Mouse (Mus musculus): ENCODE data around the gene Cnot4.

DNA sequence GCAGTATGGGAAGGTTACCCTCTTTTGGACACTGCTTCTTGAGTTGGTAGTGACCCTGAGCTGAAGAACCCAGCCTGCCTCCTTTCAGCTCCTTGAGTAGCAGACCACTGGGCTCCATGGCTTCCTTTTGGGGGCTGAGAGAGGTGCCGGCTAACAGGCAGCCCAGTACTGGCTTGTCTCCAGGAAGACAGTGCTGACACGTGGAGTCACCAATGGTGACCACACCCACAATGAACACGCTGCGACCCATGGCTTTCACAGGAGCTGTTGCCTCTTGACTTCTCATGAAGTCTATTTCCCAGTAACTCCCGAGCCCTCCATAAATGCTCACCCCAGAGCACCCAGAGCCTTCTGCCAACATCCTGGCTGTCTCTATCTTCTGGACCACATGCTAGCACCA, 138.8 kb downstream of the Cnot4 start:
- TF ChIP-seq ZNF384 (IDR thresholded peaks at IDR 0.05; ENCODE audit: low read depth, low read length) = no peak
- TF ChIP-seq HCFC1 (IDR thresholded peaks at IDR 0.05; ENCODE audit: borderline replicate concordance, insufficient read depth, low read length) = no peak
- TF ChIP-seq MAFK (IDR thresholded peaks at IDR 0.05; ENCODE audit: insufficient read depth, low read depth, low read length) = no peak
- TF ChIP-seq CHD2 (IDR thresholded peaks at IDR 0.05; ENCODE audit: low read depth, low read length) = no peak
- TF ChIP-seq ZC3H11A (IDR thresholded peaks at IDR 0.05; ENCODE audit: borderline replicate concordance, low read depth, low read length) = no peak
